Mouse (Mus musculus) spleen, adult 2 months (tissue): Measurements from ENCODE around the gene 4930442H23Rik. TPM values are rescaled to one million over a fixed set of nuclear protein-coding genes. Genes with fewer than 3 reads are reported as not detected.
"Not testable (repeated sequence)": the region's sequence is repeated elsewhere in the genome, so short reads cannot be mapped to it uniquely, and the experiment has no call there.

Experiments
- DNase-seq, 2 experiments: peaks; one replicate each; pipeline versions ENCODE4 v3.0.0 to v3.0.0-alpha.2; 2012 to 2021; ENCODE audit warnings: low spot score in 2 of 2, low read depth in 1 of 2
- H3K27ac ChIP-seq: fragments of 200-500 bp; 2 replicates; pipeline ENCODE4 v1.5.1; 2012; ENCODE audit warnings: low read length, inconsistent platforms; ENCODE audit not compliant: insufficient read depth
- H3K27me3 ChIP-seq: fragments of 200-500 bp; 2 replicates; pipeline ENCODE4 v1.6.1; 2012; ENCODE audit warnings: mild to moderate bottlenecking, moderate library complexity, low read length, inconsistent platforms; ENCODE audit not compliant: control insufficient read depth, insufficient read depth
- H3K36me3 ChIP-seq: fragments of 200-500 bp; 2 replicates; pipeline ENCODE4 v1.6.1; 2012; ENCODE audit warnings: mild to moderate bottlenecking, low read length, inconsistent platforms; ENCODE audit not compliant: control insufficient read depth, insufficient read depth
- H3K4me1 ChIP-seq: fragments of 200-500 bp; 2 replicates; pipeline ENCODE4 v1.6.1; 2011; ENCODE audit warnings: inconsistent platforms; ENCODE audit not compliant: control insufficient read depth, insufficient read depth, insufficient read length
- H3K4me3 ChIP-seq: fragments of 200-500 bp; 2 replicates; pipeline ENCODE4 v1.5.1; 2011; ENCODE audit warnings: mild to moderate bottlenecking, inconsistent platforms; ENCODE audit not compliant: insufficient read depth, insufficient read length; ENCODE audit errors: extremely low read depth
- CTCF ChIP-seq: fragments of 200-500 bp; IDR thresholded peaks from 2 replicates; pipeline ENCODE4 v1.5.1; 2011; ENCODE audit warnings: mild to moderate bottlenecking, inconsistent platforms; ENCODE audit not compliant: insufficient read depth, insufficient read length, insufficient replicate concordance; ENCODE audit errors: extremely low read depth
- POLR2A ChIP-seq: fragments of 200-500 bp; IDR thresholded peaks from 2 replicates; pipeline ENCODE4 v1.6.1; 2011; ENCODE audit warnings: low read depth, low read length, inconsistent platforms
- WGBS: fragments of 180-500 bp; shearing (Covaris S2); methylation state at CpG from one replicate; pipeline ENCODE4 v1.1.7; 2018; 5-methylcytosine and 5-hydroxymethylcytosine counted together
- polyA plus RNA-seq: library from polyadenylated mRNA; depleted of rRNA; stranded (reverse); fragments of >200 nt; gene quantifications from 2 replicates; pipeline ENCODE4 v1.2.3, GENCODE M21; 2012

The 4930442H23Rik gene
- polyA plus RNA-seq, 1 experiment: not detected

GRCm38 (mm10) chr10:81177491-81177925 lies 6.1 kb downstream of the 4930442H23Rik start:
- 13% methylated on average over 16 of the region's 16 CpGs for WGBS
- Histone ChIP-seq H3K27me3 (no peaks in the 10 kb centered on the region), H3K36me3 (peaks cover 44% of the 10 kb centered on the region), H3K27ac (peak overlapping the region; percentile 90; the same call in 1 of the 2 replicates), H3K4me3 (peak overlapping the region; percentile 80), H3K4me1 (peaks cover 14% of the 10 kb centered on the region; the same call in 1 of the 2 replicates)
- TF ChIP-seq POLR2A: no peak
- no peak for TF ChIP-seq CTCF
- no peak for DNase-seq

- TF ChIP-seq POLR2A (peak; percentile 96), CTCF (no peak)
- Histone ChIP-seq H3K4me1 (peaks cover 14% of the 10 kb centered on the region; the same call in 1 of the 2 replicates), H3K27me3 (no peaks in the 10 kb centered on the region), H3K4me3 (peak within 1 kb of the TSS; percentile 80), H3K36me3 (peaks cover 37% of the 10 kb centered on the region), H3K27ac (peak within 1 kb of the TSS; percentile 90)
- DNase-seq: peak; percentile 92 to 98
- WGBS: under 1% methylated on average over 76 of the region's 77 CpGs
These were observed 7.0 kb downstream of the 4930442H23Rik start, which contains the start of gene Eef2 for GRCm38 (mm10) chr10:81176466-81177271. Eef2 (plus strand) TSS chr10:81176631.

GRCm38 (mm10) chr10:81175936-81176465 lies 7.6 kb downstream of the 4930442H23Rik start:
- Histone ChIP-seq H3K4me1 (peaks cover 14% of the 10 kb centered on the region; the same call in 1 of the 2 replicates), H3K4me3 (peak overlapping the region; percentile 25; the same call in 1 of the 2 replicates), H3K27me3 (no peaks in the 10 kb centered on the region), H3K27ac (peak overlapping the region; percentile 30), H3K36me3 (peaks cover 31% of the 10 kb centered on the region)
- 14% methylated on average over 13 of the region's 13 CpGs for WGBS
- TF ChIP-seq POLR2A (no peak), CTCF (no peak)
- no peak for DNase-seq

- H3K27me3 ChIP-seq, DNase-seq, H3K4me3 ChIP-seq: not testable (repeated sequence)
- Histone ChIP-seq H3K27ac (peak overlapping the region; percentile 52; the same call in 1 of the 2 replicates), H3K4me1 (peaks cover 14% of the 10 kb centered on the region; the same call in 1 of the 2 replicates), H3K36me3 (peaks cover 25% of the 10 kb centered on the region)
- WGBS: 15% methylated on average over 4 of the region's 4 CpGs
These were observed 8.3 kb downstream of the 4930442H23Rik start for GRCm38 (mm10) chr10:81175345-81175701.

- peaks cover 20% of the 10 kb centered on the region for H3K36me3 ChIP-seq
- H3K4me3 ChIP-seq: no peak overlapping the region
- H3K4me1 ChIP-seq: peaks cover 14% of the 10 kb centered on the region; the same call in 1 of the 2 replicates
- DNase-seq: peak; percentile 73 to 87
- WGBS: 18% methylated on average over 29 of the region's 29 CpGs
- TF ChIP-seq POLR2A (no peak), CTCF (peak; percentile 99)
- 0 out of 2 replicates have a peak overlapping the region, but pooled peaks have one; percentile 10 for H3K27ac ChIP-seq
- H3K27me3 ChIP-seq: no peaks in the 10 kb centered on the region
These were observed 8.9 kb downstream of the 4930442H23Rik start for GRCm38 (mm10) chr10:81174617-81175344.

- peak overlapping the region; percentile 79 for H3K27ac ChIP-seq
- H3K4me3 ChIP-seq: 0 out of 2 replicates have a peak overlapping the region, but pooled peaks have one; percentile 20
- H3K36me3 ChIP-seq: peaks cover 3% of the 10 kb centered on the region
- TF ChIP-seq POLR2A: peak; percentile 38; the same call in 1 of the 2 replicates
- TF ChIP-seq CTCF: peak; percentile 88
- H3K4me1 ChIP-seq: peaks cover 14% of the 10 kb centered on the region; the same call in 1 of the 2 replicates
- H3K27me3 ChIP-seq: no peaks in the 10 kb centered on the region
- DNase-seq: peak; percentile 60 to 74
- whole genome bisulfite sequencing: 5% methylated on average over 21 of the region's 21 CpGs
These were observed 10.5 kb downstream of the 4930442H23Rik start for GRCm38 (mm10) chr10:81173132-81173531.

- H3K27me3 ChIP-seq, H3K36me3 ChIP-seq, H3K4me1 ChIP-seq: not testable (repeated sequence)
- DNase-seq: peak in 1 of 2 experiments; percentile 70
- 2% methylated on average over 14 of the region's 14 CpGs for WGBS
- Histone ChIP-seq H3K4me3 (peak overlapping the region; percentile 35; the same call in 1 of the 2 replicates), H3K27ac (peak overlapping the region; percentile 93)
These were observed 14.2 kb downstream of the 4930442H23Rik start for GRCm38 (mm10) chr10:81169411-81169900.
